Mouse (Mus musculus) thymus, adult 2 months (tissue): Measurements from ENCODE around the gene Tcam1. TPM values are rescaled to one million over a fixed set of nuclear protein-coding genes. Genes with fewer than 3 reads are reported as not detected.

ENCODE experiments used
- DNase-seq: peaks from one replicate; pipeline ENCODE4 v3.0.0; 2021
- H3K27ac ChIP-seq: fragments of 200-500 bp; 2 replicates; pipeline ENCODE4 v1.5.1; 2012; ENCODE audit warnings: low read length, control low read depth; ENCODE audit not compliant: control insufficient read depth, insufficient read depth
- H3K27me3 ChIP-seq: fragments of 200-500 bp; 2 replicates; pipeline ENCODE4 v1.6.1; 2012; ENCODE audit warnings: mild to moderate bottlenecking, low read length, moderate library complexity, mixed read lengths; ENCODE audit not compliant: control insufficient read depth, insufficient read depth
- H3K36me3 ChIP-seq: fragments of 200-500 bp; 2 replicates; pipeline ENCODE4 v1.6.1; 2012; ENCODE audit warnings: mild to moderate bottlenecking, low read length, moderate library complexity; ENCODE audit not compliant: control insufficient read depth, insufficient read depth
- H3K4me1 ChIP-seq: fragments of 200-500 bp; replicated peaks from 2 replicates; pipeline ENCODE4 v1.6.1; 2012; ENCODE audit warnings: low read length; ENCODE audit not compliant: control insufficient read depth, insufficient read depth
- H3K4me3 ChIP-seq: fragments of 200-500 bp; 2 replicates; pipeline ENCODE4 v1.5.1; 2012; ENCODE audit warnings: mild to moderate bottlenecking, low read length, control low read depth, moderate library complexity; ENCODE audit not compliant: control insufficient read depth, insufficient read depth
- CTCF ChIP-seq: fragments of 200-500 bp; IDR thresholded peaks from 2 replicates; pipeline ENCODE4 v1.5.1; 2012; ENCODE audit warnings: mild to moderate bottlenecking, control low read depth, low read length, moderate library complexity, borderline replicate concordance; ENCODE audit not compliant: control insufficient read depth, poor library complexity, insufficient read depth; ENCODE audit errors: extremely low read depth
- POLR2A ChIP-seq: fragments of 200-500 bp; IDR thresholded peaks from 2 replicates; pipeline ENCODE4 v1.6.1; 2012; ENCODE audit warnings: mild to moderate bottlenecking, low read length, control low read depth, moderate library complexity; ENCODE audit not compliant: control insufficient read depth, poor library complexity, insufficient read depth; ENCODE audit errors: extremely low read depth
- WGBS: fragments of 180-500 bp; shearing (Covaris S2); methylation state at CpG from one replicate; pipeline ENCODE4 v1.1.7; 2018; 5-methylcytosine and 5-hydroxymethylcytosine counted together
- polyA plus RNA-seq: library from polyadenylated mRNA; depleted of rRNA; stranded (reverse); fragments of >200 nt; gene quantifications from 2 replicates; pipeline ENCODE4 v1.2.3, GENCODE M21; 2012

The Tcam1 gene
- polyA plus RNA-seq, 1 experiment: 0.47 TPM

- no peak for DNase-seq
- no peaks in the 10 kb centered on the region for H3K27me3 ChIP-seq
- 30% methylated on average over 5 of the region's 5 CpGs for WGBS
- TF ChIP-seq CTCF (no peak), POLR2A (no peak)
- H3K4me1 ChIP-seq: peaks cover 41% of the 10 kb centered on the region
- H3K36me3 ChIP-seq: no peaks in the 10 kb centered on the region
- no peak overlapping the region; the same call in 1 of the 2 replicates for H3K27ac ChIP-seq
- peak overlapping the region; percentile 62 for H3K4me3 ChIP-seq
These were observed 37.1 kb downstream of the Tcam1 start for GRCm38 (mm10) chr11:106313533-106313932.

GRCm38 (mm10) chr11:106314333-106314812 is 37.9 kb downstream of the Tcam1 start, which contains the start of gene Cd79b:
Gene Cd79b, minus strand, starts transcription at chr11:106314762.
- Histone ChIP-seq H3K27ac (peak within 1 kb of the TSS; percentile 27; the same call in 1 of the 2 replicates), H3K27me3 (no peaks in the 10 kb centered on the region), H3K4me1 (peaks cover 49% of the 10 kb centered on the region), H3K4me3 (peak within 1 kb of the TSS; percentile 62), H3K36me3 (no peaks in the 10 kb centered on the region)
- WGBS: 18% methylated on average over 9 of the region's 9 CpGs
- TF ChIP-seq POLR2A (no peak), CTCF (no peak)
- no peak for DNase-seq

- no peak for TF ChIP-seq POLR2A
- no peak for TF ChIP-seq CTCF
- no peaks in the 10 kb centered on the region for H3K27me3 ChIP-seq
- WGBS: 93% methylated on average over 1 of the region's 1 CpGs
- H3K27ac ChIP-seq: no peak overlapping the region
- no peaks in the 10 kb centered on the region for H3K36me3 ChIP-seq
- no peak overlapping the region for H3K4me3 ChIP-seq
- no peak for DNase-seq
- H3K4me1 ChIP-seq: peaks cover 56% of the 10 kb centered on the region
These were observed 39.9 kb downstream of the Tcam1 start for GRCm38 (mm10) chr11:106316416-106316815.

DNA sequence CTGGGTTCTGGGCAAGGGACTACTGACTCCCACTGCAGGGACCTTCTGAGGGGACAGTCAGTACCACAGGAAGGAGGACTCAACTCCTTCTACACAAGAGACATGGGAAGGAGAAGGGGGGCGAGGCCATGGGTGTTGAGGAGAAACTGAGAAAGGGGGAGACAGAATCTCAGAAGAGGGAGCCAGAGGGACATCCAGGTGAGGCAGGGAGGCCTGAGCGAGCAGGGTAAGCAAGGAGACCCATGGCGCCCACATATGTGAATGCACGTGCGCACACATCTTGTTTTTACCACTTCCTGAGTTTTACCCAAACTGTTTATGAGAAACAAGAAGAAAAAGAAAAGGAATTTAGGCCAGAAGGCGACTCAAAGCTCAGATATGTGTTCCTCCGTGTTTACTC is 41.3 kb downstream of the Tcam1 start:
- 13% methylated on average over 7 of the region's 7 CpGs for whole genome bisulfite sequencing
- no peaks in the 10 kb centered on the region for H3K36me3 ChIP-seq
- peak overlapping the region; percentile 95 for H3K27ac ChIP-seq

DNA sequence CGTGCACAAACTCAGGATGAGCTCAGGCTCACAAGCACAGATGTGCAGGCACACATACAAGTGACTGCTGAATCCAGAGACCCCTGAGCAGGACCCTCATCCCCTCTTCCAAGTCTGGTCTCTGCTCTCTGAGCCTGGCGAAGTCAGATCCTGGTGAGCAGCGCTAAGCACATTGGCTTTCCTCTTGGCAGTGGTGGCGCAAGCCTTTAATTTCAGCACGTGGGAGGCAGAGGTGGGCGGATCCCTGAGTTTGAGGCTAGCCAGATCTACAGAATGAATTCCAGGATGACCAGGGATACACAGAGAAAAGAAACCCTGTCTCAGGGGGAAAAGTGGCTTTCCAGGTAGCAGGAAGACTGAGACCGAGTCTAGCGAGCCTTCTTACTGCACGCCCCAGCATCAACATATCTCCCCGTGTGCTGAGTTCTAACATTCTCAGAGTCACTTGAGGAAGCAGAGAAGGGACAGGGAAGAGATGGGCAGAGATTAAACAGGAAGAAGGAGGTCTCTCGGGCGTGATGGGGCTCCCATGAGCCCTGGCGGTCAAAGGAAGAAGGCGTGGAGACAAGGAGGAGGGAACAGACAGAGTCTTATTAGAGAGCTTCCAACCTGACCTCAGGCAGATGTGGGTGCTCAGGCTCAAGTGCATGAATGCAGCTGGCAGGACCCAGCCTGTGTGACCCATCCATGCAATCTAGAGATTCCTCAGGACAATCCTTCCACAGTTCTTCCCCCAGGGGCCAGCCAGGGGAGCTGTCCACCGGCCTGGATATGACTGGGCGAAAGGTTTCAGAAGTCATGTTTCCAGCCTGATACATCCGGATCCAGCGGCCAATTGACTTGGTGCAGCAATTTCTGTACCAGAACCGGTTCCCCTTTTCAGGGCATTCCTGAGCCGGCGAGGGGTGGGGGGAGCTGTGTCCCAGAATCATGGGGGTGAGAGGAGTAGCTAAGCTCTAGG is 42.2 kb downstream of the Tcam1 start:
- DNase-seq: no peak
- 60% methylated on average over 21 of the region's 21 CpGs for WGBS
- no peaks in the 10 kb centered on the region for H3K27me3 ChIP-seq
- H3K27ac ChIP-seq: peak overlapping the region; percentile 95
- H3K36me3 ChIP-seq: no peaks in the 10 kb centered on the region
- TF ChIP-seq POLR2A: no peak
- 0 out of 2 replicates have a peak, but pooled peaks have one; percentile 26 for TF ChIP-seq CTCF
- no peak overlapping the region for H3K4me3 ChIP-seq
- peaks cover 47% of the 10 kb centered on the region for H3K4me1 ChIP-seq

More for the DNA sequence above, 41.3 kb downstream of the Tcam1 start:
- TF ChIP-seq CTCF (no peak), POLR2A (no peak; the same call in 1 of the 2 replicates)
- DNase-seq: peak; percentile 57
- H3K27me3 ChIP-seq: no peaks in the 10 kb centered on the region
- peaks cover 54% of the 10 kb centered on the region for H3K4me1 ChIP-seq
- H3K4me3 ChIP-seq: no peak overlapping the region

GRCm38 (mm10) chr11:106324858-106325257 is 48.4 kb downstream of the Tcam1 start:
- peaks cover 9% of the 10 kb centered on the region for H3K4me1 ChIP-seq
- no peaks in the 10 kb centered on the region for H3K27me3 ChIP-seq
- no peak overlapping the region for H3K27ac ChIP-seq
- no peak for DNase-seq
- H3K36me3 ChIP-seq: no peaks in the 10 kb centered on the region
- 88% methylated on average over 5 of the region's 5 CpGs for WGBS
- no peak for TF ChIP-seq POLR2A
- TF ChIP-seq CTCF: no peak
- no peak overlapping the region for H3K4me3 ChIP-seq
